Mouse (Mus musculus): ENCODE measurements around the gene Trim72. TPM values are rescaled to one million over a fixed set of nuclear protein-coding genes. Genes with fewer than 3 reads are reported as not detected.
A peak's percentile ranks its signal among the peaks of the same experiment; 100 is the strongest.
"Not testable (repeated sequence)": the region's sequence is repeated elsewhere in the genome, so short reads cannot be mapped to it uniquely, and the experiment has no call there.

The Trim72 gene
- polyA plus RNA-seq, 1 experiment from 2014 or later = not detected

DNA sequence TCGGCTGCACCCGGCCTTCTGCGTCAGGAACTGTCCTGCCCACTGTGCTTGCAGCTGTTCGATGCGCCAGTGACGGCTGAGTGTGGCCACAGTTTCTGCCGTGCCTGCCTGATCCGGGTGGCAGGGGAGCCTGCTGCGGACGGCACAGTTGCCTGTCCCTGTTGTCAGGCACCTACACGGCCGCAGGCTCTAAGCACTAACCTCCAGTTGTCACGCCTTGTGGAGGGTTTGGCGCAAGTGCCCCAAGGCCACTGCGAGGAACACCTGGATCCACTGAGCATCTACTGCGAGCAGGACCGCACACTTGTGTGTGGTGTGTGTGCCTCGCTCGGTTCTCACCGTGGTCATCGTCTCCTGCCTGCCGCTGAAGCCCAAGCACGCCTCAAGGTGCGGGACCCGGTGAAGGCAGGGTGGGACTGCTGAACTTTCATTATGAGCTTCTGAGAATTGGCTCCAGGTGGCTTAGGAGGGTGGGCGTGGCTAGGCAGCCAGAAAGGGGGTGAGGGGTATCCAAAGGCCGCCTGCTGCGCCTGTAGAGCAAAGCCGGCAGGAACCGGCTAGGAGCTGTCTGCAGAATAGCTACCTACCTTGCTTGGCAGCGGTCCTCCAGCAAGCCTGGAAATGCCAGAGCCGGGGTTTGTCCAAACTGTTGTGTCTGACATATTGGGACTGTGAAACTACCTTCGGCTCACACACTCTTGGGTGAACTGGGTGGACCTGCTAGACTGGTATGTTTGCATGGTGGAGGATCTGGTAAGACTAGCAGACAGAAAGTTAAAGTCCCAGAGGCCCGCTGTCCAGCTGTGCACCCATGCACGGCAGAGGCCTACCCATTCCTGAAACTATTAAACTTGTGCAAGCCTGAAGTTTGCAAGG is 976 bp downstream of the Trim72 start:
- Histone ChIP-seq H3K27ac (no peak overlapping the region), H3K27me3 (ENCODE audit: control insufficient read depth, insufficient read depth, low read length) (no peaks in the 10 kb centered on the region), H3K4me2 (replicated peaks) (peak overlapping the region; percentile 24; the same call in 1 of the 2 replicates), H3K9me3 (ENCODE audit: control insufficient read depth, low read length) (no peaks in the 10 kb centered on the region), H3K4me1 (replicated peaks; ENCODE audit: control insufficient read depth, insufficient read depth, low read length) (no peaks in the 10 kb centered on the region), H3K9ac (no peak overlapping the region), H3K4me3 (replicated peaks; ENCODE audit: low read length) (no peak overlapping the region), H3K36me3 (replicated peaks; ENCODE audit: control insufficient read depth, insufficient read depth) (no peaks in the 10 kb centered on the region)
- no peak for DNase-seq (ENCODE audit: low spot score)
- 32% methylated on average over 35 of the region's 35 CpGs for WGBS
- ATAC-seq (ENCODE audit: low FRiP score) = no peak

DNA sequence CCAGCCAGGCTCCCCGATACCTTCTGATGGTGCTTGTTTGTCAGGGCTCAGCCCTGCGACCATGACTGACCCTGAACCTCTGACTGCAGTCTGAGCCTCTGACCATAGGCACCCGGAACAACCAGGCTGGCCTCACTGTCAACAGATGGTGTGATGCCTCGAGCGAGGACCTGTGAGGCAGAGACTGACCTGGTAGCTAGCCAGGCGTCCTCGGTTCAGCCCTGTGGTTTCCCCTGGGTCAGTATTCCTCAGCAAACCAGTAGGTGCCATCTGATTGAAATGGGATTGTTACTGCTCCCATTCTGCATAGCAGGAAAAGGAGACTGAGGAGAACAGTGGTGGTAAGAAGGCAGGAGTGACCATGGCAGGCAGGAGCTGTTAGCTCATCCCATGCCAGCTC is 2.4 kb downstream of the Trim72 start:
- DNase-seq (ENCODE audit: low spot score) (no peak), ATAC-seq (ENCODE audit: low FRiP score) (no peak)
- no peaks in the 10 kb centered on the region for H3K36me3 ChIP-seq (replicated peaks; ENCODE audit: control insufficient read depth, insufficient read depth)
- H3K4me3 ChIP-seq (replicated peaks; ENCODE audit: low read length) = no peak overlapping the region
- 84% methylated on average over 7 of the region's 7 CpGs for WGBS
- H3K4me1 ChIP-seq (replicated peaks; ENCODE audit: control insufficient read depth, insufficient read depth, low read length) = no peaks in the 10 kb centered on the region
- no peak overlapping the region for H3K9ac ChIP-seq
- H3K9me3 ChIP-seq (ENCODE audit: control insufficient read depth, low read length) = no peaks in the 10 kb centered on the region
- no peaks in the 10 kb centered on the region for H3K27me3 ChIP-seq (ENCODE audit: control insufficient read depth, insufficient read depth, low read length)
- no peak overlapping the region for H3K27ac ChIP-seq
- H3K4me2 ChIP-seq (replicated peaks) = no peak overlapping the region

DNA sequence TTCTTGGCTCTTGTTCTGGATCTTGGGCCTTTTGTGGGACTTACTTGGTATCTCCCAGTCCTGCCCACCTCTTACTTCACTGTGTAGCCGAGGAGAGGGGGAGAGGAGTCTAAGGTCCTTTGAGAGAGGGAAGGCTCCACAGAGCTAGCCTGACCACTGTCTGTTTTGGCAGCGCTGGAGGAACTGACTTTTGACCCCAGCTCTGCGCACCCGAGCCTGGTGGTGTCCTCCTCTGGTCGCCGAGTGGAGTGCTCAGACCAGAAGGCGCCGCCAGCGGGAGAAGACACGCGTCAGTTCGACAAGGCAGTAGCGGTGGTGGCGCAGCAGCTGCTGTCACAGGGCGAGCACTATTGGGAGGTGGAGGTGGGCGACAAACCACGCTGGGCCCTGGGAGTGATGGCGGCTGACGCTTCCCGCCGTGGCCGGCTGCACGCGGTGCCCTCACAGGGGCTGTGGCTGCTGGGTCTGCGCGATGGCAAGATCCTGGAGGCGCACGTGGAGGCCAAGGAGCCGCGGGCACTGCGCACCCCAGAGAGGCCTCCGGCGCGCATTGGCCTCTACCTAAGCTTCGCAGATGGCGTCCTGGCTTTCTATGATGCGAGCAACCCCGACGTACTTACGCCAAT is 6.1 kb downstream of the Trim72 start:
- Histone ChIP-seq H3K36me3 (replicated peaks; ENCODE audit: control insufficient read depth, insufficient read depth) (no peaks in the 10 kb centered on the region), H3K4me2 (replicated peaks) (peak overlapping the region; percentile 13; the same call in 1 of the 2 replicates), H3K27ac (no peak overlapping the region), H3K9ac (no peak overlapping the region), H3K4me3 (replicated peaks; ENCODE audit: low read length) (no peak overlapping the region), H3K27me3 (ENCODE audit: control insufficient read depth, insufficient read depth, low read length) (no peaks in the 10 kb centered on the region), H3K9me3 (ENCODE audit: control insufficient read depth, low read length) (no peaks in the 10 kb centered on the region), H3K4me1 (replicated peaks; ENCODE audit: control insufficient read depth, insufficient read depth, low read length) (no peaks in the 10 kb centered on the region)
- no peak for ATAC-seq (ENCODE audit: low FRiP score)
- 57% methylated on average over 39 of the region's 40 CpGs for WGBS
- no peak for DNase-seq (ENCODE audit: low spot score)

DNA sequence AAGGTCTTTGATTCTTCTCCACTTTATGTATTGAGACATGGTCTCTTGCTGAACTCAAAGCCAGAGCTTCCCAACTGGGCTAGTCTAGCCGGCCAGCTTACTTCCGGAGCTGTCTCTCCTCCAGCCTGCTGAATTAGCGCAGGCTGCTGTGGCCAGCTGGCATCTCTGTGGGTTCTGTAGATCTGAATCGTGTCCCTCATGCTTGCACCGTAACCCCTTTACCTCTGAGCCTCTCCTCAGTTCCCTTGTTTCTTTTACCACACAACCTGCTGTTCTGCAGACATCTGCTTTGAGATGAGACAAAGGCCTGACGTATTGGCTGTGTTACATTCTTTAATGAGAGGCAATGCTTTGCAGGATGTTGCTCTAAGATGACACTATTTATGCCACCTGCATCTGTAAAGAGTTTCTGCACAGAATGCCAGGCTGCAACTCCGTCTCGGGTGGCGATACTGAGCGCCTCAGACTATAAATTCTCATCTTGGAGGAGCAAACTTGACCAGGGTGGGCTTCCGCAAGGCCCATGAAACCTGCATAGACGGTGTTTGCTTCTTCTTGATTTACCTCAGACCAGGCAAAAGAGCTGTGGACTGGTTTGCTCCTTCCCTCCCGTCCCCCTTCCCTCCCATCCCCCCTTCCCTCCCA is 8.5 kb downstream of the Trim72 start:
- DNase-seq (ENCODE audit: low spot score) (no peak), ATAC-seq (ENCODE audit: low FRiP score) (no peak)
- Histone ChIP-seq H3K4me1 (replicated peaks; ENCODE audit: control insufficient read depth, insufficient read depth, low read length) (no peaks in the 10 kb centered on the region), H3K27me3 (ENCODE audit: control insufficient read depth, insufficient read depth, low read length) (no peaks in the 10 kb centered on the region), H3K36me3 (replicated peaks; ENCODE audit: control insufficient read depth, insufficient read depth) (no peaks in the 10 kb centered on the region), H3K4me2 (replicated peaks) (no peak overlapping the region), H3K9ac (no peak overlapping the region), H3K27ac (no peak overlapping the region), H3K9me3 (ENCODE audit: control insufficient read depth, low read length) (no peaks in the 10 kb centered on the region), H3K4me3 (replicated peaks; ENCODE audit: low read length) (no peak overlapping the region)
- WGBS = 77% methylated on average over 13 of the region's 13 CpGs

DNA sequence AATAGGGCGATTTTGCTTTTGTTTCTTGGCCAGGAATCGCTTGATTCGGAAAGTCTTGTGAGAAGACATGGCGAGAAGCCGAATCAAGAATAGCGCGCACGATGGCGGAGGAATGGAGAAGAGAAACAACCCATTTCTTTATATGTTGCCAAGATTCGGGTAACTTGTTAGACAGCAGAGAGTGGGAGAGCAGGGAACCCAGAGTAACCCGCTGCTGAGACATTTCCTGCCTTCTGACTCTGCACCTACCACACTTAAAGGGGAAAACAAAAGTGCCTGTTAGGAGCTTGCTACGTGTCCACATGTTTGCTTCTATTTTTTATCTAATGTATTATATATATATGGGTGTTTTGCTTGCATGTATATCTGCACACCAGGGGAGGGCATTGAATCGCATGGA is 9.4 kb downstream of the Trim72 start:
- Histone ChIP-seq H3K9ac (no peak overlapping the region), H3K4me3 (replicated peaks; ENCODE audit: low read length) (no peak overlapping the region), H3K4me1 (replicated peaks; ENCODE audit: control insufficient read depth, insufficient read depth, low read length) (no peaks in the 10 kb centered on the region), H3K9me3 (ENCODE audit: control insufficient read depth, low read length) (no peaks in the 10 kb centered on the region), H3K27me3 (ENCODE audit: control insufficient read depth, insufficient read depth, low read length) (no peaks in the 10 kb centered on the region), H3K36me3 (replicated peaks; ENCODE audit: control insufficient read depth, insufficient read depth) (no peaks in the 10 kb centered on the region), H3K27ac (no peak overlapping the region), H3K4me2 (replicated peaks) (no peak overlapping the region)
- WGBS = 91% methylated on average over 13 of the region's 13 CpGs
- ATAC-seq (ENCODE audit: low FRiP score) (no peak), DNase-seq (ENCODE audit: low spot score) (no peak)

DNA sequence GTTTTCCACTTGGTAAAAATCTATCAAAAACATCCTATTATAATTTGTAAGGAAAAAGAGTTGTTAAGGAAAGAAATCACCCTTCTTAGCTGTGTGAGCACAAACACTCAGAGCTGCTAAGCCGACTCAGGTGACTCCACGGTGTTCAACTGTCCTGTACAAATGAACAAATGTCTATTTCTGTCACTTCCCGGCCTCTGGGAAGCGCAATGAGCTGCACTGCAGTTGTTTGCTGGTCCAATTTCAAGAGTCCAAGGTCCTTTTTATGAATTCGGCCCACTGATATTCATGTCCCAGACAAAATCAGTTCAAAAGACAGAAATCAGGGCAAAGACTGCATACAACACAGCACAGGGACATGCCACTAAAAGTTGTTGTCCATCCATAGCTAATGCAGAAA is 12.4 kb downstream of the Trim72 start:
- ATAC-seq (ENCODE audit: low FRiP score); DNase-seq (ENCODE audit: low spot score); H3K4me3 ChIP-seq (replicated peaks; ENCODE audit: low read length); H3K36me3 ChIP-seq (replicated peaks; ENCODE audit: control insufficient read depth, insufficient read depth); H3K9me3 ChIP-seq (ENCODE audit: control insufficient read depth, low read length); H3K27ac ChIP-seq; H3K9ac ChIP-seq; H3K4me2 ChIP-seq (replicated peaks); H3K27me3 ChIP-seq (ENCODE audit: control insufficient read depth, insufficient read depth, low read length); H3K4me1 ChIP-seq (replicated peaks; ENCODE audit: control insufficient read depth, insufficient read depth, low read length): not testable (repeated sequence)
- WGBS = 85% methylated on average over 5 of the region's 5 CpGs

DNA sequence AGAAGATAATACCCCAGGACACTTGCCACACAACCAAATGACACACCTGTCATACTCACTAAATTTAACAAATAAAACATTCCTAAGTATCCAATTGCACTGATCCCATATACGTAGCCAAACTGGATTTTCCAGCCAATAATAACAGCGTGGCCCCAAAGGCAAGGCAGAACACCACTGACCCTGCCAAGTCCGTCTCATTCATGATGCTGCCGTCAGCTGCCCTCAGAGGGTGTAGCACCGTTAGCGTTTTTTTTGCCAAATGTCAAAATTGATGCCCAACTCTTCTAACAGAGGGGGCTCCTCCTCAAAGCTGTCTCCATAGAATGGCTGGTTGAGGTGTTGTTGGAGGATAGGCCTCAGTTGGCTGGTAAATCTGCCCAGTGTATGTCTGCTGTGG is 12.9 kb downstream of the Trim72 start:
- Histone ChIP-seq H3K9ac (no peak overlapping the region), H3K36me3 (replicated peaks; ENCODE audit: control insufficient read depth, insufficient read depth) (no peaks in the 10 kb centered on the region), H3K27ac (no peak overlapping the region), H3K4me1 (replicated peaks; ENCODE audit: control insufficient read depth, insufficient read depth, low read length) (no peaks in the 10 kb centered on the region), H3K9me3 (ENCODE audit: control insufficient read depth, low read length) (no peaks in the 10 kb centered on the region), H3K27me3 (ENCODE audit: control insufficient read depth, insufficient read depth, low read length) (no peaks in the 10 kb centered on the region), H3K4me3 (replicated peaks; ENCODE audit: low read length) (no peak overlapping the region), H3K4me2 (replicated peaks) (no peak overlapping the region)
- WGBS = 91% methylated on average over 6 of the region's 6 CpGs
- no peak for ATAC-seq (ENCODE audit: low FRiP score)
- DNase-seq (ENCODE audit: low spot score) = no peak

DNA sequence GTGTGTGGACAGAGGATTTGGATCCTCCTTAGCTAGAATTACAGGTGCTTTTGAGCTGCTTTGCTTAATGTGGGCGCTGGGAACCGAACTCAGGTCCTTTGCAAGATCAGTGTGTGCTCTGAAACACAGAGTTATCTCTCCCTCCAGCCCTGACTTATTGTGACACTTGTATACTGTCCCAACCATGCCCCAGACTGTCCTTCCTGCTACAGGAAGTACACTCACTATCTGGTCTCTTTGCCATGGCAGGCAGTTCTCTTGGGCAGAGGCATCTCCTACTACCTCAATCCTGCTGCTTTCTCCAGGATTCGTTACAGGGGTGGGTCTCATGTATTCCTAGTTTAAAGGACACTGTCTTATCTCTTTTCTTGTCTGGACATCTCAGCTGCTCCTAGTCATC is 14.5 kb downstream of the Trim72 start:
- H3K4me1 ChIP-seq (replicated peaks; ENCODE audit: control insufficient read depth, insufficient read depth, low read length) = no peaks in the 10 kb centered on the region
- no peak overlapping the region for H3K4me2 ChIP-seq (replicated peaks)
- no peaks in the 10 kb centered on the region for H3K9me3 ChIP-seq (ENCODE audit: control insufficient read depth, low read length)
- no peak overlapping the region for H3K4me3 ChIP-seq (replicated peaks; ENCODE audit: low read length)
- no peak overlapping the region for H3K9ac ChIP-seq
- WGBS = 93% methylated on average over 3 of the region's 3 CpGs
- no peaks in the 10 kb centered on the region for H3K27me3 ChIP-seq (ENCODE audit: control insufficient read depth, insufficient read depth, low read length)
- DNase-seq (ENCODE audit: low spot score) (no peak), ATAC-seq (ENCODE audit: low FRiP score) (no peak)
- no peaks in the 10 kb centered on the region for H3K36me3 ChIP-seq (replicated peaks; ENCODE audit: control insufficient read depth, insufficient read depth)
- no peak overlapping the region for H3K27ac ChIP-seq

DNA sequence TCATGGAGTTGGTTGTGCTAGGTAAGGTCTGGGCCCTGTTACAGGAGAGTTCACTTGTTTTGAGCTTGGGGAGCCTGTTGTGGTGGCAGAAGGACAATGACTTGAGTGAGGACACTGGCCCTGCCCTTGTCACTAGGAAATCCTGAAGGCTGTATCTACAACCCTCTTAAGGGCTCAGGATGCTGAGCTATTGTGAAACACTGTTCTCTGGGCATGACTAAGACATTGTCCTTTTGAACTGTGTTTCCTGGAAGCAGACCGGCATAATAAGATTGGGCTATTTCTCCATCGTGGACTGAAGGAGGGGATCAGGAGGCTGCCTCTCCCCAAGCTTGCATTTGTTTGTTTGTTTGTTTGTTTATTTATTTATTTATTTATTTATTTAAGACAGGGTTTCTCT is 15.4 kb downstream of the Trim72 start:
- no peak overlapping the region for H3K27ac ChIP-seq
- DNase-seq (ENCODE audit: low spot score) (no peak), ATAC-seq (ENCODE audit: low FRiP score) (no peak)
- H3K4me2 ChIP-seq (replicated peaks) = no peak overlapping the region
- no peaks in the 10 kb centered on the region for H3K9me3 ChIP-seq (ENCODE audit: control insufficient read depth, low read length)
- H3K27me3 ChIP-seq (ENCODE audit: control insufficient read depth, insufficient read depth, low read length) = no peaks in the 10 kb centered on the region
- WGBS = 85% methylated on average over 2 of the region's 2 CpGs
- no peaks in the 10 kb centered on the region for H3K36me3 ChIP-seq (replicated peaks; ENCODE audit: control insufficient read depth, insufficient read depth)
- no peaks in the 10 kb centered on the region for H3K4me1 ChIP-seq (replicated peaks; ENCODE audit: control insufficient read depth, insufficient read depth, low read length)
- H3K9ac ChIP-seq = no peak overlapping the region
- H3K4me3 ChIP-seq (replicated peaks; ENCODE audit: low read length) = no peak overlapping the region
